Mouse (Mus musculus): ENCODE measurements around the gene Slc2a4.

DNA sequence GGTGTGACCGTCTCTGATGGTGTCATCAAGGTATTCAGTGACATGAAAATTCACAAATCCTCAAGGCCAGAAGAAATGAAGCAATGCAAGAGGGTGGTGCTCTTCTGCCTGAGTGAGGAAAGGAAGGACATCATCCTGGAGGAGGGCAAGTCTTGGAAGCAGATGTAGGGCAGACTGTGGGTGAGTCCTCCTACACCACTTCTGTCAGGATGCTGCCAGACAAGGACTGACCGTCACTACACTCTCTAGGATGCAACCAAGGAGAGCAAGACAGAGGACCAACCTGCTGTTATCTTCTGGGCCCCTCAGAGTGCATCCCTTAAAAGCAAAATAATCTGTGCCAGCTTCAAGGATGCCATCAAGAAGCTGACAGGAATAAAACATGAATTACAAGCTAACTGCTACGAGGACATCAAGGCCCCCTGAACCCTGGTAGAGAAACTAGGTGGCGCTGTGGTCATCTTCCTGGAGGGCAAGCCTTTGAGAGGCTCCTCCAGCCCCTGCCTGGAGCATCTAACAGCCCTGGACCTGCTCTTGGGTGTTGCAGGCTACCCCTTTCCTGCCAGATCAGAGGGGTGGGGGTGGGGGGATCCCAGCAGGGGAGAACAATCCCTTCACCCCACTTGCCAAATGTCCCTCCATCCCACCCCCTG, 2.9 kb upstream of the Slc2a4 start:
- no peak for TF ChIP-seq POLR2A (IDR thresholded peaks at IDR 0.05; ENCODE audit: low read depth, low read length)
- peak; percentile 37; the same call in 1 of the 2 replicates for TF ChIP-seq CTCF (conservative IDR thresholded peaks at IDR 0.05; ENCODE audit: insufficient read depth, insufficient read length, low read depth, low read length)
